Mouse (Mus musculus) intestine, postnatal 0 days (tissue): Measurements from ENCODE around the gene Padi1. TPM values are rescaled to one million over a fixed set of nuclear protein-coding genes. Genes with fewer than 3 reads are reported as not detected.

Source experiments
- ATAC-seq: fragments of 200-750 bp; cut with Nextera tagmentation; 2 replicates; pipeline ENCODE4 v1.8.0; 2017; ENCODE audit warnings: mild to moderate bottlenecking, moderate TSS enrichment, moderate library complexity
- H3K27ac ChIP-seq: fragments of 300-500 bp; sonication (generic); 2 replicates; pipeline ENCODE4 v1.5.1; 2014; ENCODE audit warnings: mild to moderate bottlenecking, low read depth, low read length, moderate library complexity
- H3K27me3 ChIP-seq: fragments of 300-500 bp; sonication (generic); replicated peaks from 2 replicates; pipeline ENCODE4 v1.6.1; 2014; ENCODE audit warnings: low read length, mixed read lengths; ENCODE audit not compliant: control insufficient read depth, insufficient read depth
- H3K36me3 ChIP-seq: fragments of 300-500 bp; sonication (generic); 2 replicates; pipeline ENCODE4 v1.6.1; 2014; ENCODE audit warnings: mild to moderate bottlenecking, moderate library complexity; ENCODE audit not compliant: control insufficient read depth, insufficient read depth
- H3K4me1 ChIP-seq: fragments of 300-500 bp; sonication (generic); replicated peaks from 2 replicates; pipeline ENCODE4 v1.6.1; 2014; ENCODE audit warnings: antibody characterized with exemption, low read length, mixed read lengths; ENCODE audit not compliant: control insufficient read depth, insufficient read depth
- H3K4me2 ChIP-seq: fragments of 300-500 bp; sonication (generic); replicated peaks from 2 replicates; pipeline ENCODE4 v1.6.1; 2014; ENCODE audit warnings: low read depth, mild to moderate bottlenecking, moderate library complexity
- H3K4me3 ChIP-seq: fragments of 300-500 bp; sonication (generic); 2 replicates; pipeline ENCODE4 v1.5.1; 2014; ENCODE audit warnings: low read depth, low read length
- H3K9ac ChIP-seq: fragments of 300-500 bp; sonication (generic); 2 replicates; pipeline ENCODE4 v1.6.1; 2014; ENCODE audit warnings: mild to moderate bottlenecking, low read depth, low read length
- H3K9me3 ChIP-seq: fragments of 300-500 bp; sonication (generic); 2 replicates; pipeline ENCODE4 v1.6.1; 2016; ENCODE audit warnings: mixed run types; ENCODE audit not compliant: control insufficient read depth
- CTCF ChIP-seq: sonication (generic); IDR thresholded peaks from 2 replicates; pipeline ENCODE4 v1.5.1; 2016; ENCODE audit warnings: low read depth, mild to moderate bottlenecking, control low read depth, antibody characterized with exemption, moderate library complexity
- WGBS: fragments of 180-500 bp; shearing (Covaris S2); extraction: QIAGEN DNeasy Blood & Tissue Kit; methylation state at CpG from one replicate; pipeline ENCODE4 v1.1.7; 2014; 5-methylcytosine and 5-hydroxymethylcytosine counted together
- polyA plus RNA-seq: library from polyadenylated mRNA; unstranded; fragments of >200 nt; fragmentation: Nextera tagmentation; extraction: Ambion mirVana; gene quantifications from 2 replicates; pipeline ENCODE4 v1.2.1, GENCODE M21; 2015

The Padi1 gene
- polyA plus RNA-seq, 1 experiment from 2014 or later = 0.47 TPM

DNA sequence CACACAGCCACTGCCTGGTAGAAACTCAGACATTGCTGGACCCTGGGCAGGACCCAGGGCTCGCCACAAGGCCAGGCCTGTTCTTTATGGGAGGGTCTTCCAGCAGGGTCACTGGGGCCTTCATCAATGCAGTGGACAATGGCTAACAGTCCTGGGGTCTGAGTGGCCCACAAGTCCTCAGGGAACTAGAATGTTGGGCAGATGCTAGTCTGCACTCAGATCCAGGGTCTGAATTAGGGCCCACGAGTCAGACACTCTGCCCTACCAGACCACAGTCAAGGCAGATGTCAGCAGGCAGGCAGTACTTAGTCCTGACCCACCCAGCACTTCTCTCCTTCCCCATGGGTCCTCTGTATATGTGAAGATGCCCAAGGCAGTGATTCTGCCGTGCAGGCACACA is 25.8 kb upstream of the Padi1 start:
- no peaks in the 10 kb centered on the region for H3K36me3 ChIP-seq
- H3K4me2 ChIP-seq = no peak overlapping the region
- H3K9me3 ChIP-seq = no peaks in the 10 kb centered on the region
- no peaks in the 10 kb centered on the region for H3K27me3 ChIP-seq
- no peak for ATAC-seq
- H3K4me3 ChIP-seq = no peak overlapping the region
- WGBS = 86% methylated on average over 3 of the region's 3 CpGs
- H3K9ac ChIP-seq = no peak overlapping the region
- H3K4me1 ChIP-seq = peaks cover 4% of the 10 kb centered on the region; the same call in 1 of the 2 replicates
- no peak for TF ChIP-seq CTCF
- H3K27ac ChIP-seq = no peak overlapping the region

DNA sequence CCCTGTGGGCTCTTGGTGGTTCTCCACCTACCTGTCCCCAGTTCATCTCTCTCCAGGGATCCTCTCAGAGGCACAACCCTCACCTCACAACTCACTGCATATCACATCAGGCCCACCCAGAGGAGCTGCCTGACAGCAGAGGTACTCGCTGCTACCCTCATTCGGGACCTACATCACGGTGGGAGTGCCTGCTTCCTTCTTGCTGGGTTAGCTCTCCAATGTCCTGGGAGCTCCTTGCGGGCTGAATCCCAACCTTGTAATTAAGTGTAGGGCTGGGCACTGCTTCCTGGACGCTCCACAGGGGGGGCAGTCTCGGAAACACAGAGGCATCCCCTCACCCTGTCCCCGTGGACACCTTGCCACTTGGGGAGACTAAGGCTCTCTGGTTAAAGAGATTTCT is 25.3 kb upstream of the Padi1 start:
- Histone ChIP-seq H3K4me1 (peaks cover 4% of the 10 kb centered on the region; the same call in 1 of the 2 replicates), H3K4me3 (no peak overlapping the region), H3K9ac (no peak overlapping the region), H3K27ac (no peak overlapping the region), H3K27me3 (0 out of 2 replicates have a peak, but pooled peaks cover 2% of the 10 kb centered on the region), H3K4me2 (no peak overlapping the region), H3K9me3 (no peaks in the 10 kb centered on the region), H3K36me3 (no peaks in the 10 kb centered on the region)
- 90% methylated on average over 7 of the region's 7 CpGs for WGBS
- TF ChIP-seq CTCF = no peak
- ATAC-seq = no peak

DNA sequence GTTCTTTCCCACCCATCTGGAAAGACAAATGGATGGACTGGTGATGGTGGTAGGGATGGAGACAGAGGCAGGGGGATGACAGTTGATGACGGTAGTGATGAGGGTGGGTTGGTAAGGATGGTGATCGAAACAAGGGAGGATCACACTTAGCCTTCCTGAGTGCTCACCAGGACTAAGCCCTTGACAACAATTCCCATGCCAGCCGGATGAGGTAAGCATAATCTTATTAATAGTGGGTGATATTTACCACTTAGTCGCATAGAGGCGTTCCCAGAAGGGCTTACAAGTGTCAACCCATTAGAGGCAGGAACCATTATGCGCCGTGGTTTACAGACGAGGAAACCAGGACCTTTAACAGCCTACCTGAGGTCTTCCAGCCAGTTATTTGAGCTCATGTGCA is 24.4 kb upstream of the Padi1 start:
- no peaks in the 10 kb centered on the region for H3K36me3 ChIP-seq
- H3K9me3 ChIP-seq = no peaks in the 10 kb centered on the region
- H3K9ac ChIP-seq = no peak overlapping the region
- no peak for ATAC-seq
- H3K4me1 ChIP-seq = peaks cover 4% of the 10 kb centered on the region; the same call in 1 of the 2 replicates
- H3K4me3 ChIP-seq = no peak overlapping the region
- TF ChIP-seq CTCF = no peak
- 90% methylated on average over 8 of the region's 8 CpGs for WGBS
- no peak overlapping the region for H3K4me2 ChIP-seq
- no peak overlapping the region for H3K27ac ChIP-seq
- 0 out of 2 replicates have a peak, but pooled peaks cover 2% of the 10 kb centered on the region for H3K27me3 ChIP-seq

DNA sequence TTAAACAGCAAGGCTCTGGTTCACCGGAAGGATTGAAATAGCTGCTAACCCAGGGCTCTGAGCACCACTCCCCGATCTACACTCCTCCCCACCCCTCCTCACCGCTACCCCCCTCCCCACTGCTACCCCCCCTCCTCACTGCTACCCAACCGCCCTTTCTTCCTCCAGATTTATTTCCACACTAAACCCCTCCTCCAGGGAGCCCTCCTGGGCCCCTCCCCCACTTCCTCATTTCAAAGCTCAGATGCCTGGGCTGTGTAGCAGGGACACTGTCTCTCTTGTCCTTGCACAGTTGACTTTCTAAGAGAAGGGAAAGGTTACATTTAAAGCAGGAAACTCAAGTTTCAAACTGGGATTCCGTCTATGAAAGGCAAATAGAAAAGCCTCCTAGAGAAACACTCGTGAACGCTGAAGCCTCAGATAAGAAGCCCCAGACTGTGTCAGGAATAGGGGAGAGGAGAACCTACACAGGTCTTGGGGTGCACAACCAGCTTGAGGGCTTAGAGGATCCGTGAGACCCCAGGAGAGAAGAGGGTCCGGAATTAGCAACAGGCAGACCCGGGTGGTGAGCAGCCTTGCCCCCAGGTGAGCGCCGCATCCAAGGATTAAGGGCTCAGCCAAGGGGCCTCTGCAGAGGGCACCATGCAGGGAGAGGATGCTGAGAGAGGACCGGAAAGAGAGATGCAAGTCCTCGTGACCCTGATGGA is 23.1 kb upstream of the Padi1 start:
- peaks cover 4% of the 10 kb centered on the region; the same call in 1 of the 2 replicates for H3K4me1 ChIP-seq
- TF ChIP-seq CTCF = no peak
- no peak overlapping the region for H3K9ac ChIP-seq
- H3K36me3 ChIP-seq = no peaks in the 10 kb centered on the region
- no peak overlapping the region; the same call in 1 of the 2 replicates for H3K4me2 ChIP-seq
- WGBS = 8% methylated on average over 14 of the region's 14 CpGs
- H3K4me3 ChIP-seq = no peak overlapping the region
- H3K27me3 ChIP-seq = 0 out of 2 replicates have a peak, but pooled peaks cover 2% of the 10 kb centered on the region
- no peaks in the 10 kb centered on the region for H3K9me3 ChIP-seq
- no peak for ATAC-seq
- H3K27ac ChIP-seq = no peak overlapping the region

DNA sequence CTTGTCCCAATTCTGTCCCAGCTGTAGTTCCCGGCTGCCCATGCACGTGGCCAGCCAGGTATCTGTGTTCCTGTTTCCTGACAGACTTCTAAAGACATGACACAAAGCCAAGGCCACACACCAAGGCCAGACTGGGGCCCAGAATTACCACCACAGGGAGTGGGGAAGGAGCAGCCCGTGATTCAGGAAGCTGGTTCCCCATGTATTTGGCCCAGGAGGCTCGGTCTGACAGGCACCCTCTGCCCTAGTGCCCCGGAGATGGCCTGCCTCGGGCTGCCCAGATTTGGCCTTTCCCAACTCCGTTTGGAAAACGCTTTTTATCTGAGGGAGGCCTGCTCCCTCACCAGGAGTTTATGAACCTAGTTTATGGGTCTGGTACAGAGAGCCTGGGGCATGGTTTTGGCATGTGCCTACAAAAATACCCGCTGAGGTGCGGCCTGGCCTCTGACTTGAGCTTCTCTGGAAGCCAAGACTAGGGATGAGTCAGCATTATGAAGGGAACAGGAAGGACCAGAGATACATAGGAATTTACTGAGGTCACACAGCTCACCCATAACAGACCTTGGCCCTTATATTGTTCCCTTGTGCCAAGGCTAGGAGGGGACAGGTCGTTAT is 16.6 kb upstream of the Padi1 start:
- H3K9ac ChIP-seq = no peak overlapping the region
- no peak overlapping the region for H3K27ac ChIP-seq
- no peak overlapping the region for H3K4me2 ChIP-seq
- H3K4me1 ChIP-seq = no peaks in the 10 kb centered on the region
- 68% methylated on average over 11 of the region's 11 CpGs for WGBS
- 0 out of 2 replicates have a peak, but pooled peaks cover 2% of the 10 kb centered on the region for H3K27me3 ChIP-seq
- H3K9me3 ChIP-seq = no peaks in the 10 kb centered on the region
- H3K36me3 ChIP-seq = no peaks in the 10 kb centered on the region
- TF ChIP-seq CTCF = no peak
- H3K4me3 ChIP-seq = no peak overlapping the region
- no peak for ATAC-seq

DNA sequence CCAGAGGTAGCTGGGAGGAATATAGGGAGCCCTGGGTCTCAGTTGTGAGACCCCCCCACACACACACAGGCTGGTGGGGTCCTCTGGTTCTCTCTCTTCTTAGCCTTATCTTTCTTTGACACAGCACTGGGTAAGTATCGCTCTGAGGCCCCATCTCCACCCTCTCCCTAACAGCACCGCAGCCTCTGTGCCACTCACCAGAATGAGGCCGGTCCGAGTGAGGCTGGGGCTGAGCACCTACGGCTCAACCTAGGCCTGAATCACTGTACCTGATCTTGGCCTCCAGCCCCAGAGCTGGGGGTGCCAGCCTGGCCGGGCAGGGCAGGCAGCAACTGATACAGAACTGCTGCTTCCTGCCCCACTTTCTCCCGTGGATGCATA is 15.2 kb upstream of the Padi1 start:
- no peak for TF ChIP-seq CTCF
- H3K9ac ChIP-seq = no peak overlapping the region
- no peak overlapping the region for H3K4me3 ChIP-seq
- no peaks in the 10 kb centered on the region for H3K36me3 ChIP-seq
- H3K9me3 ChIP-seq = no peaks in the 10 kb centered on the region
- no peak overlapping the region for H3K4me2 ChIP-seq
- no peaks in the 10 kb centered on the region for H3K27me3 ChIP-seq
- no peak overlapping the region for H3K27ac ChIP-seq
- no peak for ATAC-seq
- H3K4me1 ChIP-seq = no peaks in the 10 kb centered on the region
- WGBS = 66% methylated on average over 7 of the region's 7 CpGs
